Mouse (Mus musculus) colon, adult 2 months (tissue): ENCODE results near the gene Chtf18. TPM values are rescaled to one million over a fixed set of nuclear protein-coding genes. Genes with fewer than 3 reads are reported as not detected.

ENCODE experiments used
- polyA plus RNA-seq: library from polyadenylated mRNA; depleted of rRNA; stranded (reverse); fragments of >200 nt; gene quantifications from 2 replicates; pipeline ENCODE4 v1.2.3, GENCODE M21; 2012; rRNA removed

Gene Chtf18
- polyA plus RNA-seq, result 9.4 and 10.7 TPM in 2 replicates

GRCm38 (mm10) chr17:25727265-25728008 lies at the start of gene Chtf18, which contains the start of gene Rpusd1:
TSS of gene Chtf18 (minus strand) at chr17:25727419.
TSS of gene Rpusd1 (plus strand) at chr17:25727670.

GRCm38 (mm10) chr17:25773549-25774120 lies 46.4 kb upstream of the Chtf18 start, which contains the start of gene Narfl:
TSS of gene Narfl (plus strand) at chr17:25773776.

DNA sequence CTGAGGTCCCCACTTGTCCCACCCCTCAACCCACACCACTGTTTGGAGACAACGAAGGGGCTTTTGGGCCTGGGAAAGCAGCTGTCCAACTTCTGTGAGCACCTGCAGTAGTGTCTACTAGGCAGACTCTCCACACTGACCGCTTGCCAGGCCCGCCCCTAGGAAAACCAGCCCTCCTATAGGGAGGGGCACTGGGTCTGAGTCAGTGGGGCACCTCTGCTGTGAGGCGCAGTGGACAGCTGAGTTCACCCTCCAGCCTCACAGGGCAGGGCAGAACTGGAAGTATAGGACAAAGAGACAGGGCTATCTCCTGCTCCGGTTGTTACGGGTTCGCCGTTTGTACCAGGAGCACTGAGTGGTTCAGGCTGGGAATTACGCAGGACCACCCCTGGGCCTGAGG lies 27.0 kb upstream of the Chtf18 start, which contains the start of gene Msln:
Msln (minus strand) TSS at position 138 of the 400 bp plus-strand sequence.

DNA sequence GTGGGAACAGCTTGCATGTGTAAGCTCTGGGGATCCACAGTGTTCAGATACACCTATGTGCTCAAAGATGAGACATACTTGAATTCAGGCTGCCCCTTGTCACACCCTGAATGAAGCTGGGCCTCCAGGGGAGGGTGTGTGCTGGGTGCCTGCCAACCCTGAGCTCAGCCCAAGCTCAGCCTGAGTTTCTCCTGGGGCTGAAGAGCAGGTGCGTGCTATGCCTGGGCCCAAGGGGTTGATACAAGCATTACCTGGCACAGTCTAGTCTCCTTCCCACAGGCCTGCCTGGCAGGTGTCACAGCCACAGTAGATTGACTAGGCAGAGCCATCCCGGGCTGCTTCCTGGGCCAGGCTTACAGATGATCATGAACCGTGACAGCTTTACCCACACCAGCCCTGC lies 8.5 kb upstream of the Chtf18 start, which contains the start of gene Mslnl:
Mslnl (plus strand) TSS at position 298 of the 400 bp plus-strand sequence.

DNA sequence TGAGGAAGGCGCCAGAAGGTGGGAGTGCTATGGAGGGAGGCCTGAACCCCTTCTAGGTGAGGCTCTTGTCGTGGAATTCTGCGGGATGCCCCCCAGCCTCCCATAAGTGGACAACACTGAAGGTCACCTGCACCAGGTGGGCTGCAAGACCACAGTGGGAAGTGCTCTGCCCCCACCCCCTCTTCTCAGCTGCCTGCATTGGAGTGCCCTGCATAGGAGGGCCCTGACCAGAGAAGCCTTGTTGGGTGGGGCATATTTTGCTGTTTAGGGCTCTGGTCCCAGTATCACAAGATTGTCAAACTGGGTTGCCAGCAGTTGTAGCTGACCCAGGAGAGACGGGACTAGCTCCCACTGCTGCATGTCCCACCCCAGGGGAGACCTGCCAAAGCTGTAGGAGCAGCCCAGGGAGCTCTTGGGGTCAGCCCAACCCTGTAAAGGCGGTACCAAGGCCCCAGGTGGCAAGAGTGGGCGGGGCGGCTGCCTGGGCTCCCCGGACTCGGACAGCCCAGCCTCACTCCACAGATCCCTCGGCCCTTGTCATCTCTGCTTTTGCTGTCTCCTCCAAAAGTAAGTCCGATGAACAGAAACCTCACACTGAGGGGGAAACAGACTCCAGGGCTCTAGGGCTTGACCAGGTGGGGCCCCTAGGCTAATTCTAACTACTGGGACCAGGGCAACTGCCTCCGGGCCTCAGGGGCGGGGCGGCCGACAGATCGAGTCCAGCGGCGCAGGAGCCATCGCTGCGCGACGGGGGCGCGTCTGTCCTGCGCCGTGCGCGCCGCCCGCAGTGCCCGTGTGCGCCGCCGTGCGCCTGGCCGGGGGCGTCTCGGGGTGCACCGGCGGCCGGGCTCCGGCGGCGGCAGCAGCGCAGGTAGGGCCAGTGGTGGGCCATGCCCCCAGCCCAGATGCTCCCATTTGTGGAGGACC lies 10.2 kb downstream of the Chtf18 start, which contains the start of gene Gng13:
Gng13 (plus strand) TSS at position 461 of the 927 bp plus-strand sequence.

Other genes with a start within 250 kb of the Chtf18 start
- 0.56 and 1.00 TPM in 2 replicates for gene Sstr5, start 230.1 kb downstream of the Chtf18 start, polyA plus RNA-seq
- 1.0 and 1.8 TPM in 2 replicates for gene Sox8, start 156.7 kb downstream of the Chtf18 start, polyA plus RNA-seq
- 20.6 and 23.5 TPM in 2 replicates for gene Lmf1, start 148.3 kb downstream of the Chtf18 start, polyA plus RNA-seq
- 0.17 and 0.48 TPM in 2 replicates for gene Gng13, start 10.2 kb downstream of the Chtf18 start, polyA plus RNA-seq
- gene Rpusd1, start 251 bp upstream of the Chtf18 start, polyA plus RNA-seq, result 37.3 and 40.1 TPM in 2 replicates
- 0.59 and 0.60 TPM in 2 replicates for gene Mslnl, start 8.6 kb upstream of the Chtf18 start, polyA plus RNA-seq
- 5.1 and 8.6 TPM in 2 replicates for gene Msln, start 27.0 kb upstream of the Chtf18 start, polyA plus RNA-seq
- gene Narfl, start 46.4 kb upstream of the Chtf18 start, polyA plus RNA-seq, result 23.0 and 24.0 TPM in 2 replicates
- gene Haghl, start 58.3 kb upstream of the Chtf18 start, polyA plus RNA-seq, result 42.7 and 47.9 TPM in 2 replicates
- not detected in 2 replicates for gene Ccdc78, start 59.2 kb upstream of the Chtf18 start, polyA plus RNA-seq
- gene Fam173a, start 65.5 kb upstream of the Chtf18 start, polyA plus RNA-seq, result 140 and 190 TPM in 2 replicates
- 0.90 and 1.5 TPM in 2 replicates for gene AC134908.4, start 68.2 kb upstream of the Chtf18 start, polyA plus RNA-seq
- gene Metrn, start 69.7 kb upstream of the Chtf18 start, polyA plus RNA-seq, result 30.8 and 45.3 TPM in 2 replicates
- gene Fbxl16, start 81.7 kb upstream of the Chtf18 start, polyA plus RNA-seq, result 6.1 and 6.7 TPM in 2 replicates
- 41.6 and 47.1 TPM in 2 replicates for gene Wdr24, start 96.2 kb upstream of the Chtf18 start, polyA plus RNA-seq
- gene Jmjd8, start 101.4 kb upstream of the Chtf18 start, polyA plus RNA-seq, result 61.3 and 67.4 TPM in 2 replicates
- 184 and 196 TPM in 2 replicates for gene Stub1, start 106.0 kb upstream of the Chtf18 start, polyA plus RNA-seq
- 20.1 and 27.0 TPM in 2 replicates for gene Rhbdl1, start 109.9 kb upstream of the Chtf18 start, polyA plus RNA-seq
- gene Gm20683, start 114.3 kb upstream of the Chtf18 start, polyA plus RNA-seq, result 87.9 and 110 TPM in 2 replicates
- gene Rhot2, start 117.4 kb upstream of the Chtf18 start, polyA plus RNA-seq, result 134 and 145 TPM in 2 replicates
- 31.9 and 49.4 TPM in 2 replicates for gene Wdr90, start 134.1 kb upstream of the Chtf18 start, polyA plus RNA-seq
- 146 and 175 TPM in 2 replicates for gene Mcrip2, start 141.3 kb upstream of the Chtf18 start, polyA plus RNA-seq
- gene Mettl26, start 147.7 kb upstream of the Chtf18 start, polyA plus RNA-seq, result 300 and 336 TPM in 2 replicates
- 1.6 and 2.1 TPM in 2 replicates for gene Wfikkn1, start 153.4 kb upstream of the Chtf18 start, polyA plus RNA-seq
- 53.2 and 56.8 TPM in 2 replicates for gene Rab40c, start 192.3 kb upstream of the Chtf18 start, polyA plus RNA-seq
- 111 and 122 TPM in 2 replicates for gene Pigq, start 217.5 kb upstream of the Chtf18 start, polyA plus RNA-seq
- gene Nhlrc4, start 217.5 kb upstream of the Chtf18 start, polyA plus RNA-seq, result not detected in 2 replicates
- 0.10 TPM in 1 of 2 replicates, not detected in the other for gene A930017K11Rik, start 225.1 kb upstream of the Chtf18 start, polyA plus RNA-seq